Mouse (Mus musculus) c-Kit-positive CD71-positive TER-119-positive erythroid progenitor cells, embryonic 14.5 days (primary cell): ENCODE results near the gene Vsig2.

Experiments used
- DNase-seq: peaks from one replicate; pipeline ENCODE4 v3.0.0-alpha.2; 2013; ENCODE audit warnings: low spot score

Gene Vsig2

GRCm38 (mm10) chr9:37567454-37567853, 28.4 kb downstream of the Vsig2 start:
- DNase-seq = no peak

DNA sequence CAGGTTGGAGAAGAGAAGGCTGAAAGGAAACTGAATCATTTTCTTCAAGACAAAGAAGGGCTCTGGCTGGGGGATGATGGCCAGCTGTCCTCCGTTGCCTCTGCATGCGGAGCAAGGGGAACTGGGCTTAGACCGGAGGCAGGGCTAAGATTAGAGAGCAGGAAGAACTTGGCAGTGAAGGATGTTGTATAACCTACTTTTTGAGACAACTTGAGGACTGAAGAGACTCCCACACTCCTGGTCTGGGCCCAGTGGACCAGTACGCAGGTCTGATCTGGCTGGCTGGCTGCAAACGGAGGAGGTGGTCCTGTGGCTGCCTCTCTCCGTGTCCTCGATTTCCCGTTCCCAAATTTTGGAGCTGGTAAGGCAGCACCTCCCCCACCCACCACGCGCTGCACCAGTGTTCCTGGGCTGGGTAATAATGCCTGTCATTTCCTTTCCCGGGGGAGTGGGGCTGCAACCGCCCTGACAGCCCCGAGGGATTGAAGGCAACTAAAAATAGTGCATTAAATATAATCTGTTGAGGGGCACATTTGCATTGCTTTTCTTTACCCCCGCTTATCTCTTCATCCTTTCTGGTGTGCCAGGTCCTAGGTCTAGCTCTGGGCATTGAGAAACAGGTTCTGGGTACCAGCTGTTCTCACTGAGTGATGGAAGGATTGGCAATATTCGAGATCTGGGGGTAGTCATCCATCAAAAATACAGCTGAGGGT, 29.0 kb downstream of the Vsig2 start:
- DNase-seq = no peak

DNA sequence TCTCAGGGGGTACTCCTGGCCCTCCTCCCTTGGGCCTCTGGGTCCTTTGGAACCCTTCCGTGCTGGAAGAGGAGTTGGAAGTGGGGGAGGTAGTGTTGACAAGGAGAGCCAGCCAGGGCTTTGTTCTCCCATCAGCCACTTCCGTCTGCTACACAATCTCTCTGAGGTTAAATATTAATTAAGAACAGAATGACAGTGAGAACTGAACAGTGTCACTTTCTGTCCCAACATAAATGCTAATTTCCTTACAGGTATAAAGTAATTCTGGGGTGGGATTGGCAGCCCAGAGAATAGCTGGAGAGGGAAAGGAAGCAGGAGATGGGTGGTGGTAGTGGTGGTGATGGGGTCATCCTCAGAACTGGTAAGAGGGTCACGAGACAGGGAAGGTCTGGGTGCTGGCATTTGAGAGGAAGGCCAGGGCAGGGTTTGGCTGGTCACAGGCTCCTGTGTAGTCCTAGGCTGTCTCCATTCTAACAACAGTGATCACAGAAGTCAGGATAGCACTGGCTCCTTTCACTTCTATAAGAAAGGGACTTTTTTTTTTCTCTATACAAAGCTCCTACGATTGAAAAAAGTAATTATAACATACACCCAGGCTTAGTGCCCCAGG, 29.7 kb downstream of the Vsig2 start:
- DNase-seq = no peak

DNA sequence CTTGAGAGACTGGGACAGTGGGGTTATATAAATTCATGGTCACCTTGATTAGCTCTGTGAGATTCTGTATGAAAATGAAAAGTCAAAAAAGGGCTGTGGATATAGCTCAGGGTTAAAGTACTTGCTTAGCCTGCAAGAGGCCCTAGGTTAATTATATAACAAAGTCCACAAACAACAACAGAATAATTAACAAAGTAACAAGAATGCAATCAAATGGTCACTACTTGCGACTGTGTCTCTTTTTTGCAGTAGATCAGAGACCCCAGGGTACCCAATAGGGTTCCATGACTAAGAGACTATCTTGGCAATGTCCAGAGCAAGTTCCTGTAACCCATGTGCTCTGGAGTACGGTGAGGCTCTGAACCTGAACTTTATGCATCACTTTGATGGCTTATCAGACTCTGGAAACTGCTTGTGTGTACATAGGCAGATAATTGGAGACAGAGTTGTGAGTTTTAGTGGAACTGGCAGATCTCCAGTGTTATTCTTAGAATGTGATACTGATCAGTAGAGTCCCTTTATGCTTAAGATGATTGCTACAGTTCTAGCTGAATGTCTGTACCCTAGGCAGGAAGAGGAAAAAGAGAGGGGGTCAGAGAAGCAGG, 30.3 kb downstream of the Vsig2 start:
- no peak for DNase-seq

DNA sequence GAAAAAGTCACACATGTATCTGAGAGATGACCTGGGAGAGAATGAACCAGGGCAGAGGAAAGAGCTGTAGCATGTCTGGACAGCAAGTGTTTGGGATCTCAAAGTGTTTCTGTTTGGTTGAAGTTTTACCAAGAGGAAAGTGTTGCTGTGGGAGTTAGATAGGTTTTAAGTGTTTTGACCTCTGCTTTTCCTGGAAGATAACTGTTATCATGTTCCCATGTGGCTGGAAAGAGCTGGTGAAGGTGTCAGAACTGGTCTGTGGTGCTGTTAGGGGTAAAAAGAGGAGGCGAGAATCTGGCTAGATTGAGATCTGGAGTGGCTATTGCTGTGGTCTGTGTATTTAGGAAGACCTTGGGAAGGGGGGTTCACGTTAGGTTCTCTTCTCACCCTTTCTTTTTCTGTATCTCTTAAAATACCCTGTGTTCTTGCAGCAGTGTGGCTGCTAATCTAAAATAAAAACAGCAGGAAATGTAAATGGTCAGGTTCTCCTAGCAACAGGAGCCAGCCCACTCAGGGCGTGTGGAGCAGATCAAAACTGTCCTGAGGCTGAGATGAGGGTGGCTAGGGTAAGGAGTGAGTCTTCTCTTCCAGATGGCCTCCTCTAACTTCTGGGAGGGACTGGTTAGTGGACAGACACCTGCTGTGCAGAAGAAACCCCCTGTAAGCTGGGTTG, 33.3 kb downstream of the Vsig2 start:
- DNase-seq = no peak

DNA sequence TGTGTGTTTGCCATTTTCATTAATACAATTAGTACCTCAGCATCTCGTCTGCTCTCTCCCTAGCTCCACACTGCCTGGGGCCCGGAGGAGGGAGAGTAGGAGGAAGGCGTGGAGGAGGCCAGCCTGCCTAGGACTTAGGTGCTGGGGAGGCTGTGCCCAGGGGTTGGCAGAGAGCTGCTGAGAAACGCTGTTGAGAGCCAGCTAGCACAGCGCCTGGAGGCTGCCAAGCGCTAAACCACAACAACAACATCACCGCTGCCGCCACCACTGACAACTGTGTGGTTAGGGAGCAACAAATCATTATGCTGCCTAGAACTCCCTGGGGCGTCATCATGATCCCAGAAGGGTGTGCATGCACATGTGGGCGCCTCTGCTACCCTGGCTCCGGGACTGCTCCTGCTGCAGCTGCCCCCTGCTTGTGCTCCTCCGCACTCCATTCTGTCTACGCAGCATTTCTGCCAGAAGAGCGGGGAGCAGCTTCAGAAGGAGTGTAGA, 37.4 kb downstream of the Vsig2 start:
- no peak for DNase-seq

DNA sequence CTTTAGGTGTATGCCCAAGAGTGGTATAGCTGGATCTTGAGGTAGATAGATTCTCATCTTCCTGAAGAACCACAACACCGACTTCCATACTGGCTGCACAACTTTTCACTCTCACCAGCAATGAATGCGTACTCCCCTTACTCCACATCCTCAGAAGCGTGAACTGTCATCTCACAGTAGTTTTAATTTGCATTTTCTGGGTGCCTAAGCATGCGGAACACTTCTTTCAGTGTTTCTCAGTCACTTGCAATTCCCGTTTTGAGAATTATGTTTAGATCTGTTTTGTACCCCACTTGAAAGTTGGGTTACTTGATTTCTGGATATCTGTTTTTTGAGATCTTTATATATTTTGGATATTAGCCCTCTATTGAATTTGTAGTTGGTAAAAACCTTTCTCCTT, 44.5 kb downstream of the Vsig2 start:
- DNase-seq = no peak

- no peak for DNase-seq
Observed at GRCm38 (mm10) chr9:37586718-37587117, 47.7 kb downstream of the Vsig2 start.

DNA sequence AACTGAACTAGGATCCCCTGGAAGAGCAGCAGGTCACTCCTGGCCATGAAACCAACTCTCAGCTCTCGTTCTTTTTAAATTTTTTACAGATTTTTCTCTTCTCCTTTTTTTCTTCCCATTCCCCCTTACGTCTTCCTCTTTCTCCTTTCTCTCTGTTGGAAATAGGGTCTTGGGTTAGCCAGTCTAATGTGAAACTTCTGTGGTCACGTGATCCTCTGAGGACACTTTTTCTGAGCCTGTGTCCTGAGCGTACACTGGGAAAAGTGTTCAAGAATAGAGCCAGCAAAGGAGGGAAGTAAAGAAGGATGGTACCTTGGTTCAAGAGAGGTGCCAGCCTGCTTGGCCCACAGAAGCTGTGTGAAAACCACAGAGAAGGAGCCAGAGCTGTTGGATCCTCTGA, 51.3 kb downstream of the Vsig2 start:
- DNase-seq = no peak

GRCm38 (mm10) chr9:37592025-37592424, 53.0 kb downstream of the Vsig2 start:
- no peak for DNase-seq

DNA sequence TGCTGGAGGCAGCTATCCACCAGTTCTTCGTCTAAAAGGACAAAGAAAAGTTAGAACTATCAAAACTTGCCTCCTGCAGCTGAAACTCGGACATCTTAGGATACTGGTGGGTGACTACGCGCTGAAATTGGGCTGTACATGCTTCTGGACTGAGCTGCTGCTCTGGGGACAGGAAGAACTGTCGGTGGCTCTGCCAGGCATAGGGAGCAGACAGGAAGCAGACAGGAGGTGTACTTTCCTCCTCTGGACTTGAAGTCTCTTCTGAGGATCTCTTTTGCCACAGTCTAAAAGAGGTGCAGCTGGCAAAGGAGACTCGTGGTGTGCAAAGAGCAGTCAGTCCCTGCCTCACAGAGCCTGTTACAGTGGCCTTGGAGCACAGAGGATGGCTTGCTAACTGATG, 53.6 kb downstream of the Vsig2 start:
- DNase-seq = no peak

DNA sequence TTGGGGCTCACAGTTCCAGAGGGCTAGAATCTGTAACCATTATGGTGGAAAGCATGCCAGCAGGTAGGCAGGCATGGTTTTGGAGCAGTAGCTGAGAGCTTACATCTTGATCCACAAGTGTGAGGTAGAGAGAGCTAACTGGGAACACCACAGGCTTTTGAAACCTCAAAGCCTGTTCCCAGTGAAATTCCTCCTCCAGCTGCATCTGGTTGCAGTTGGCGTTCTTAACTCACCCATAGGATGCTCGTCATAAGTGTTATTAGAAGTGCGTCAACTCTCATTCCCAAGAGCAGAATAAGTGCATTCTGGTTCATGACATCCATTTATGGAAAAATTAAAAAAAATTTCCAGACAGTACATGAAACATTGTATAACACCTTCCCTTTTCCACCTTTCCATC, 54.6 kb downstream of the Vsig2 start:
- DNase-seq = no peak
